In genomic region chr3:85184151-85184550, GRCm38 (mm10) we compare ENCODE assay signal across 16 mouse cellular contexts.
DNase-seq lines count a peak whose midpoint lies in the region; ATAC-seq and TF ChIP-seq lines count a peak whose summit lies in the region.
"Had no signal": no experiment of that assay in that cellular context is flagged by ENCODE, and none has a peak within 500 bp of the region (broad histone marks: within the 10 kb centered on the region; RNA-seq: fewer than 3 reads in every experiment).

No protein-coding gene starts in this region.

- intact Hi-C loops in heart, postnatal 36 days (cut with DNase I), result no loop called here
- intact Hi-C loops in left cerebral cortex, adult 2 months (cut with DNase I), result no loop called here
- intact Hi-C loops in left cerebral cortex, postnatal 14 days (cut with DNase I), result no loop called here

- peaks cover 6% of the 10 kb centered on the region; the same call in 1 of the 2 replicates for H3K9me3 ChIP-seq in heart, embryonic 13.5 days
- H3K9me3 ChIP-seq in lung, embryonic 16.5 days (ENCODE audit: control insufficient read depth, low read length), result no peaks in the 10 kb centered on the region
- H3K9me3 ChIP-seq in lung, postnatal 0 days (ENCODE audit: low read length), result no peaks in the 10 kb centered on the region
- H3K9me3 ChIP-seq in stomach, postnatal 0 days (ENCODE audit: control insufficient read depth, low read length), result no peaks in the 10 kb centered on the region
- H3K9me3 ChIP-seq: embryonic facial prominence, embryonic 12.5 days; forebrain, embryonic 15.5 days; heart, embryonic 10.5 days had no signal

- WGBS in heart, embryonic 13.5 days, result 28% methylated on average over 6 of the region's 6 CpGs
- 22% methylated on average over 6 of the region's 6 CpGs for WGBS in lung, embryonic 16.5 days
- 26% methylated on average over 6 of the region's 6 CpGs for WGBS in lung, postnatal 0 days
- 27% methylated on average over 6 of the region's 6 CpGs for WGBS in stomach, postnatal 0 days

- ATAC-seq in heart, embryonic 13.5 days (ENCODE audit: extremely low read depth, insufficient number of reproducible peaks, low FRiP score, low TSS enrichment), result no peak
- ATAC-seq in lung, embryonic 16.5 days (ENCODE audit: low read depth), result no peak
- ATAC-seq in lung, postnatal 0 days, result no peak
- no peak for ATAC-seq in stomach, postnatal 0 days (ENCODE audit: low FRiP score, low TSS enrichment)
- ATAC-seq: forebrain, embryonic 15.5 days had no signal

- H3K9ac ChIP-seq in heart, embryonic 13.5 days, result no peak overlapping the region
- no peak overlapping the region for H3K9ac ChIP-seq in lung, embryonic 16.5 days (ENCODE audit: low read length)
- no peak overlapping the region for H3K9ac ChIP-seq in lung, postnatal 0 days (replicated peaks; ENCODE audit: low read depth)
- no peak overlapping the region for H3K9ac ChIP-seq in stomach, postnatal 0 days (ENCODE audit: low read length)
- H3K9ac ChIP-seq: embryonic facial prominence, embryonic 12.5 days; forebrain, embryonic 15.5 days had no signal

- no peak overlapping the region for H3K27ac ChIP-seq in heart, embryonic 13.5 days (replicated peaks)
- peak overlapping the region; percentile 80 for H3K27ac ChIP-seq in left cerebral cortex, adult 2 months
- no peak overlapping the region for H3K27ac ChIP-seq in lung, embryonic 16.5 days (ENCODE audit: low read length)
- no peak overlapping the region for H3K27ac ChIP-seq in lung, postnatal 0 days (ENCODE audit: low read length)
- no peak overlapping the region for H3K27ac ChIP-seq in stomach, postnatal 0 days (replicated peaks)
- H3K27ac ChIP-seq: embryonic facial prominence, embryonic 12.5 days; forebrain, embryonic 15.5 days; heart, embryonic 10.5 days had no signal

- no peak for DNase-seq in heart, postnatal 36 days
- no peak for DNase-seq in left cerebral cortex, adult 2 months (ENCODE audit: extremely low spot score in 1 of 2, low spot score in 2 of 2)
- DNase-seq in left cerebral cortex, postnatal 14 days (ENCODE audit: low spot score in 2 of 2), result no peak
- DNase-seq in lung, postnatal 0 days (ENCODE audit: low spot score), result no peak
- no peak for DNase-seq in stomach, postnatal 0 days (ENCODE audit: low spot score)
- DNase-seq: adrenal gland, postnatal 10 days; cerebellum, adult 11-12 months; cerebellum, adult 9-10 months; cerebellum, postnatal 25 days; gastrocnemius, postnatal 36 days; heart, adult 11 months had no signal

- H3K4me2 ChIP-seq in heart, embryonic 13.5 days, result peak overlapping the region; percentile 35
- peak overlapping the region; percentile 15; the same call in 1 of the 2 replicates for H3K4me2 ChIP-seq in lung, embryonic 16.5 days (ENCODE audit: low read depth, low read length)
- no peak overlapping the region for H3K4me2 ChIP-seq in lung, postnatal 0 days (replicated peaks; ENCODE audit: low read depth, low read length)
- no peak overlapping the region for H3K4me2 ChIP-seq in stomach, postnatal 0 days (replicated peaks; ENCODE audit: low read depth)
- H3K4me2 ChIP-seq: embryonic facial prominence, embryonic 12.5 days; forebrain, embryonic 15.5 days had no signal

- 0 out of 2 replicates have a peak, but pooled peaks cover 5% of the 10 kb centered on the region for H3K27me3 ChIP-seq in heart, embryonic 13.5 days (replicated peaks)
- H3K27me3 ChIP-seq in lung, embryonic 16.5 days (ENCODE audit: control insufficient read depth, insufficient read depth, low read depth, low read length), result no peaks in the 10 kb centered on the region
- no peaks in the 10 kb centered on the region for H3K27me3 ChIP-seq in lung, postnatal 0 days (replicated peaks; ENCODE audit: insufficient read depth, low read length)
- no peaks in the 10 kb centered on the region for H3K27me3 ChIP-seq in stomach, postnatal 0 days (ENCODE audit: control insufficient read depth, insufficient read depth, low read length)
- H3K27me3 ChIP-seq: embryonic facial prominence, embryonic 12.5 days; forebrain, embryonic 15.5 days had no signal

- H3K4me3 ChIP-seq in heart, embryonic 13.5 days, result no peak overlapping the region
- no peak overlapping the region for H3K4me3 ChIP-seq in left cerebral cortex, adult 2 months
- H3K4me3 ChIP-seq in lung, embryonic 16.5 days (ENCODE audit: low read length), result no peak overlapping the region
- H3K4me3 ChIP-seq in lung, postnatal 0 days (ENCODE audit: low read depth, low read length), result no peak overlapping the region
- H3K4me3 ChIP-seq in stomach, postnatal 0 days (ENCODE audit: low read depth, low read length), result no peak overlapping the region
- H3K4me3 ChIP-seq: embryonic facial prominence, embryonic 12.5 days; forebrain, embryonic 15.5 days; heart, embryonic 10.5 days had no signal

- no peak for TF ChIP-seq CTCF in left cerebral cortex, adult 2 months (IDR thresholded peaks at IDR 0.05)
- TF ChIP-seq CTCF in lung, postnatal 0 days (IDR thresholded peaks at IDR 0.05), result no peak
- no peak for TF ChIP-seq CTCF in stomach, postnatal 0 days (IDR thresholded peaks at IDR 0.05; ENCODE audit: low read depth)

- TF ChIP-seq EP300 in lung, postnatal 0 days (IDR thresholded peaks at IDR 0.05), result no peak
- TF ChIP-seq EP300 in stomach, postnatal 0 days (optimal IDR thresholded peaks at IDR 0.05), result no peak

- peaks cover 40% of the 10 kb centered on the region for H3K4me1 ChIP-seq in heart, embryonic 13.5 days
- H3K4me1 ChIP-seq in lung, embryonic 16.5 days (replicated peaks; ENCODE audit: control insufficient read depth, insufficient read depth, low read length), result peaks cover 15% of the 10 kb centered on the region
- no peaks in the 10 kb centered on the region for H3K4me1 ChIP-seq in lung, postnatal 0 days (ENCODE audit: insufficient read depth, low read depth, low read length)
- no peaks in the 10 kb centered on the region for H3K4me1 ChIP-seq in stomach, postnatal 0 days (replicated peaks; ENCODE audit: control insufficient read depth, insufficient read depth)

- H3K36me3 ChIP-seq in heart, embryonic 13.5 days, result no peaks in the 10 kb centered on the region
- H3K36me3 ChIP-seq in lung, embryonic 16.5 days (ENCODE audit: control insufficient read depth, insufficient read depth, low read length), result no peaks in the 10 kb centered on the region
- H3K36me3 ChIP-seq in lung, postnatal 0 days (ENCODE audit: insufficient read depth, low read length), result no peaks in the 10 kb centered on the region
- H3K36me3 ChIP-seq in stomach, postnatal 0 days (ENCODE audit: control insufficient read depth, insufficient read depth, low read length), result no peaks in the 10 kb centered on the region
- H3K36me3 ChIP-seq: embryonic facial prominence, embryonic 12.5 days; forebrain, embryonic 15.5 days; heart, embryonic 10.5 days had no signal

Comparison
In these comparisons a context has a peak if more than half of its experiments do, and no peak if none do; other contexts are left out.
1. H3K4me2 ChIP-seq: peak in heart, embryonic 13.5 days (single experiment) and lung, embryonic 16.5 days (single experiment); none in lung, postnatal 0 days (single experiment) and stomach, postnatal 0 days (single experiment).